Mouse (Mus musculus) forelimb bud, embryonic 11.5 days (tissue): Measurements from ENCODE around the gene Tmco4.

ENCODE experiments used
- DNase-seq: peaks from one replicate; pipeline ENCODE4 v3.0.0-alpha.2; 2012; ENCODE audit warnings: low read depth, low spot score

Gene Tmco4

GRCm38 (mm10) chr4:139091066-139091465, 118.4 kb downstream of the Tmco4 start:
- DNase-seq, result no peak

- peak; percentile 62 for DNase-seq
Observed at GRCm38 (mm10) chr4:139091478-139092355, 119.0 kb downstream of the Tmco4 start.

- no peak for DNase-seq
Observed at GRCm38 (mm10) chr4:139092356-139093195, 119.9 kb downstream of the Tmco4 start, which contains the start of gene Nbl1. Nbl1 (minus strand) TSS chr4:139092993.

GRCm38 (mm10) chr4:139093196-139093530, 120.5 kb downstream of the Tmco4 start:
- DNase-seq, result no peak

- DNase-seq, result no peak
Observed at GRCm38 (mm10) chr4:139095406-139095805, 122.7 kb downstream of the Tmco4 start.

GRCm38 (mm10) chr4:139096201-139096600, 123.5 kb downstream of the Tmco4 start:
- no peak for DNase-seq

GRCm38 (mm10) chr4:139100326-139100725, 127.6 kb downstream of the Tmco4 start:
- no peak for DNase-seq

- DNase-seq, result no peak
Observed at GRCm38 (mm10) chr4:139101546-139101945, 128.9 kb downstream of the Tmco4 start.

GRCm38 (mm10) chr4:139105453-139105852, 132.8 kb downstream of the Tmco4 start:
- no peak for DNase-seq
